Mouse (Mus musculus) lung, postnatal 0 days (tissue): Measurements from ENCODE around the gene Psenen. TPM values are rescaled to one million over a fixed set of nuclear protein-coding genes. Genes with fewer than 3 reads are reported as not detected.

ENCODE experiments used
- ATAC-seq: fragments of 200-750 bp; cut with Nextera tagmentation; 2 replicates; pipeline ENCODE4 v1.8.0; 2017; ENCODE audit warnings: moderate library complexity
- DNase-seq: peaks from one replicate; pipeline ENCODE4 v3.0.0-alpha.2; 2016; ENCODE audit warnings: low spot score
- H3K27ac ChIP-seq: fragments of 300-500 bp; sonication (generic); 2 replicates; pipeline ENCODE4 v1.5.1; 2014; ENCODE audit warnings: antibody characterized with exemption, mild to moderate bottlenecking, low read length, mixed read lengths
- H3K27me3 ChIP-seq: fragments of 300-500 bp; sonication (generic); replicated peaks from 2 replicates; pipeline ENCODE4 v1.6.1; 2014; ENCODE audit warnings: low read length, mixed read lengths; ENCODE audit not compliant: insufficient read depth
- H3K36me3 ChIP-seq: fragments of 300-500 bp; sonication (generic); 2 replicates; pipeline ENCODE4 v1.6.1; 2014; ENCODE audit warnings: low read length, mixed read lengths; ENCODE audit not compliant: insufficient read depth
- H3K4me1 ChIP-seq: fragments of 300-500 bp; sonication (generic); 2 replicates; pipeline ENCODE4 v1.6.1; 2014; ENCODE audit warnings: antibody characterized with exemption, low read depth, low read length, mixed read lengths; ENCODE audit not compliant: insufficient read depth
- H3K4me2 ChIP-seq: fragments of 300-500 bp; sonication (generic); replicated peaks from 2 replicates; pipeline ENCODE4 v1.6.1; 2014; ENCODE audit warnings: low read depth, mild to moderate bottlenecking, low read length, moderate library complexity, mixed read lengths
- H3K4me3 ChIP-seq: fragments of 300-500 bp; sonication (generic); 2 replicates; pipeline ENCODE4 v1.5.1; 2014; ENCODE audit warnings: low read depth, low read length
- H3K9ac ChIP-seq: fragments of 300-500 bp; sonication (generic); replicated peaks from 2 replicates; pipeline ENCODE4 v1.6.1; 2014; ENCODE audit warnings: low read depth, mild to moderate bottlenecking
- H3K9me3 ChIP-seq: fragments of 300-500 bp; sonication (generic); 2 replicates; pipeline ENCODE4 v1.6.1; 2016; ENCODE audit warnings: low read length, mixed read lengths
- CTCF ChIP-seq: IDR thresholded peaks from 2 replicates; pipeline ENCODE4 v1.5.1; 2016; ENCODE audit warnings: antibody characterized with exemption, mild to moderate bottlenecking
- EP300 ChIP-seq: IDR thresholded peaks from 2 replicates; pipeline ENCODE4 v1.6.1; 2016; ENCODE audit warnings: antibody characterized with exemption, mild to moderate bottlenecking, control low read depth
- WGBS: fragments of 180-500 bp; shearing (Covaris S2); extraction: QIAGEN DNeasy Blood & Tissue Kit; methylation state at CpG from one replicate; pipeline ENCODE4 v1.1.7; 2014; 5-methylcytosine and 5-hydroxymethylcytosine counted together
- polyA plus RNA-seq: library from polyadenylated mRNA; unstranded; fragments of >200 nt; fragmentation: Nextera tagmentation; extraction: Ambion mirVana; gene quantifications from 2 replicates; pipeline ENCODE4 v1.2.1, GENCODE M21; 2015

The Psenen gene
- polyA plus RNA-seq, 1 experiment from 2014 or later: 184 TPM

DNA sequence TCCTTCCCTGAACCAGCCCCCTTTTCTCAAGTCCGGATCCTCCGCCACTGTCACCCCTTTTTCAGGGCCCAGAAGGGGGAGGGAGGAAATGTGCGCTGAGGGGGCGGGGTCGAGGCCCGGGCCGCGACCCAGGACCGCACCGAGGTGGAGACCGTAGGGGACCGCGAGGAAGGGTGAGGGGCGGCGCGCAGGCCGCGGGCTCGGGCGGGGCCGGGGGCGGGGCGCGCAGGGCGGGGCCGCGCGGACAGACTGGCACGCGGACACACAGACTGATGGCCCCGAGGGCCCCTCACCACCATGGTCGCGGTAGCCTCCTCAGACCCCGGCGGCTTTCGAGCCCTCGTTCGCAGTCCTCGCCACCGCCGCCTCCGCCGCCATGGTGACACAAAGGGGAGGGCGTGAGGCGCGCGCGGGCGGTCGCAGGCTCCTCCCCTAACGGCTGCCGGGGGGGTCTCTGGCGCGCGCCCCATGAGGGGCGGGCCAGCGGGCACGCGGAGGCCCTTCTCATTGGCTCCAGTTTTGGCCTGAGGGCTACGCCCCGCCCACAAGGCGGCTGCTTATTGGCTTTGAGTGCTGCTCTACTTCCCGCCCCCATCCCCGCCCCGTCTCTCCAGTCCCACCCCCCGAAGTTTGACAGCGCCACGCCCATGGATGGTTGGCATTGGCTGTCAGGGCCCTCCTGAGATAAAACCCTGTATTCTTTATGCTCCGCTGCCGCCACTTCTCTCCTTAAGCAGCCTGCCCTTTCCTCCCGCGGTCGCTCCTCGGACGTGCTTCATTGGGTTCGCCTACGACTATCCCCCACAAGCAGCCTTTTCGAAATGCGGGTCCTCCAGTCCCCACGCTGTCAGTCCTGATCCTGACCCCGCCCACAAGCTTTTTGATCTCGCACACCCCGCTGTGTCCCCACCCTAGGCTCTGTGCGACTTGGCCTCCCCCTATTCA is 28.5 kb downstream of the Psenen start, which contains the start of gene Arhgap33:
Gene Arhgap33 (minus strand): TSS at position 428 of the 945 bp plus-strand sequence.
- WGBS: 2% methylated on average over 29 of the region's 84 CpGs
- H3K4me3 ChIP-seq: peak within 1 kb of the TSS; percentile 74
- TF ChIP-seq CTCF: no peak
- no peak for TF ChIP-seq EP300
- no peaks in the 10 kb centered on the region for H3K9me3 ChIP-seq
- DNase-seq (peak; percentile 97), ATAC-seq (peak; percentile 99)
- no peaks in the 10 kb centered on the region for H3K27me3 ChIP-seq
- H3K36me3 ChIP-seq: peaks cover 7% of the 10 kb centered on the region; the same call in 1 of the 2 replicates
- H3K9ac ChIP-seq: no peak within 1 kb of the TSS
- H3K4me1 ChIP-seq: no peaks in the 10 kb centered on the region
- H3K4me2 ChIP-seq: peak within 1 kb of the TSS; percentile 98
- no peak within 1 kb of the TSS for H3K27ac ChIP-seq

DNA sequence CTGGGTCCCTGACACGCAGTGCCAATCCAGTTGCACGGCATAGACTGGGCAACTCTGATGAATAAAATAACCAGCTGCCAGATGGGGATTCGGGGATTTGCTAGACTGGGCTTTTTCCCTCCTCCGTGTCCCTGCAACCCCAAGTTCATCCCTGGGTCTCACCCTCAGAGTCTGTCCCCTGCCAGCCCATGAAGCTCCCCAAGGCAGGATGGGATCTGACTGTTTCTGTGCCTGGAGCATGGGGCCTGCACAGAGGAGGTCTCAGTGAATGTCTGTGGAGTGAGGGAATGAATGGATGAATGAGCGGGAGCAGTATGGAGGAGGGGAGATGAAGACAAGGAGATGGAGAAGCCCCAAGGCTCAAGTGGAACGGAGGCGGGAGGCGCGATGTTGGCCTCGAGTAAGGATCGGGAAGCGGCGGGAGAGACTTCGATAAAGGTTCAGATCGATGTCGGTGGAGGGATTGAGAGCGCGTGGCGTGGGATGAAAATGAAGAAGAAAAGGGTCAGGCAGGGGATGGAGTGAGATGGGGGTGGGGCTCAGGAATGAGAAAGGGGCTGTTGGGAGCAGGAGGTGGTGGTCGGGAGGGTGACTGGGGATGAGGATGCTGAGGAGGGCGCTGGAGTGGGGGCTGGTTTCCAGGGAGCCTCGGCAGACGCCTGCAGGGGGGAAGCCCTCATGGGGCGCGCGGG is 29.3 kb downstream of the Psenen start:
- H3K9ac ChIP-seq: no peak overlapping the region
- no peaks in the 10 kb centered on the region for H3K9me3 ChIP-seq
- H3K27me3 ChIP-seq: no peaks in the 10 kb centered on the region
- no peak for TF ChIP-seq CTCF
- TF ChIP-seq EP300: no peak
- H3K36me3 ChIP-seq: peaks cover 11% of the 10 kb centered on the region; the same call in 1 of the 2 replicates
- 10% methylated on average over 25 of the region's 26 CpGs for WGBS
- H3K4me2 ChIP-seq: peak overlapping the region; percentile 98
- no peaks in the 10 kb centered on the region for H3K4me1 ChIP-seq
- DNase-seq: no peak
- no peak overlapping the region for H3K27ac ChIP-seq
- ATAC-seq: no peak
- peak overlapping the region; percentile 74 for H3K4me3 ChIP-seq

DNA sequence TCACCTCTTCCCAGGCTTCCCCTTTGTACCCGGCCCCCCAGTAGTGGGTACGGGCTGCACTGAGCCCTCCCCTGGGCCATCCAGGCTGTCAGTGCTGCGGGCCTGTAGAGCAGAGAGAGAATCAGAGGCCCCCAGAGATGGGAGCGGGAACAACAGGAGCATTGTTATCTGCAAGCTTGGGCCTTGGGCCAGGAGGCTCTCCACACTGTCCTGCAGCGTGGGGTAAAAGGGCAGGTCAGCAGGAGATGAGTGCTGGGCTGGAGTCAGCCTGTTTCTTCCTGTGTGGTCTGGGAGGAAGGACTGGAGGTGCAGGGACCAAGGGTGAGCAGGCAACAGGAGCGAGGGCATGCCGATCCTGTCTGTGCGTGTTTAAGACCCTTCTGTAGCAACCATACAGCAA is 30.5 kb downstream of the Psenen start:
- TF ChIP-seq CTCF (no peak), EP300 (no peak)
- H3K9me3 ChIP-seq: no peaks in the 10 kb centered on the region
- H3K4me1 ChIP-seq: no peaks in the 10 kb centered on the region
- no peak overlapping the region for H3K4me3 ChIP-seq
- H3K36me3 ChIP-seq: peaks cover 11% of the 10 kb centered on the region; the same call in 1 of the 2 replicates
- H3K27me3 ChIP-seq: no peaks in the 10 kb centered on the region
- no peak overlapping the region for H3K27ac ChIP-seq
- H3K9ac ChIP-seq: no peak overlapping the region
- H3K4me2 ChIP-seq: no peak overlapping the region
- 27% methylated on average over 8 of the region's 8 CpGs for WGBS
- DNase-seq: peak; percentile 27
- no peak for ATAC-seq

DNA sequence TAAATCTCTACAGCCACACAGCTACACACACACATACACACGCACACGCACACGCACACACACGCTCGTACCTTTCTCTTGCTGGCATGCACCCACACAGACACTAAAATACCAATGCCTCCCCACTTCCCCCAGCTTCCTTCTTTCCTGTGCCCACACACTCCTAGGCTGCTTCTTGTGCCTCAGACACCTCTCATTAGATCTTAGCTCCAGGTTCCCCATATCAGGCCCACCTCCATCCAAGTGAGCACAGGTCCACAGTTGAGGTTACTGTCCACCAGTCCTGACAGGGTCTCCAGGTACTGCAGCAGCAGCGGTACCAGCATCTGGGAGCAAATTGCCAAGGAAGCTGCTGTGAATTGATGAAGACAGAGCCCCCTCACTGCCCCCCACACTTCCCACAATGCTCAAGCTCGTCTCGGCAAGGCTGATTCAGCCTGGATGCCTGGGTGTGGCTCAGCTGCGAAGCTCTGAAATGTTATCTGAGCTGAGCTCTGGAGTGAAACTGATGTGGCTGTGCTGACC is 32.1 kb downstream of the Psenen start:
- ATAC-seq: no peak
- WGBS: 83% methylated on average over 9 of the region's 9 CpGs
- H3K27me3 ChIP-seq: no peaks in the 10 kb centered on the region
- no peak overlapping the region for H3K27ac ChIP-seq
- no peaks in the 10 kb centered on the region for H3K9me3 ChIP-seq
- no peak for DNase-seq
- TF ChIP-seq CTCF: no peak
- no peak for TF ChIP-seq EP300
- H3K4me3 ChIP-seq: no peak overlapping the region
- H3K4me2 ChIP-seq: no peak overlapping the region
- peaks cover 3% of the 10 kb centered on the region; the same call in 1 of the 2 replicates for H3K4me1 ChIP-seq
- H3K36me3 ChIP-seq: peaks cover 11% of the 10 kb centered on the region; the same call in 1 of the 2 replicates
- no peak overlapping the region for H3K9ac ChIP-seq

DNA sequence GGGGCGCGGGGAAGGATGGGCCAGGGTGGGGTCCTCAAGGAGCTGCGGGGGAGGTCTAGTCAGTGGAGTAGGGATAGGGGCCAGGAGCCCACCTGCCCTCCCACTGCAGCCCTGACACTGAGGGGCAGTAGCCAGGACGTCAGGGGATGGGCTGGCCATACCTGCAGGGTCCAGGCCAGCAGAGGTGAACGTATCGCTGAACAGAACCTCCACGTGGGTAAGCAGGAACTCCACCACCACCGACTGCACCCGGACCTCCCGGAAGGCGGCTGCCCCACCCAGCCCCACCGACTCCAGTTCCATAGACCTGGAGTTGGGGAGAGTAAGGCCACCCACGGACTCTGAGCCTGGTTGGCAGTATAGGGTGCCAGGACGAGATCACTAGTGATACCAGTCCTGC is 36.4 kb downstream of the Psenen start:
- 85% methylated on average over 10 of the region's 14 CpGs for WGBS
- no peak overlapping the region for H3K27ac ChIP-seq
- no peak for ATAC-seq
- no peak overlapping the region for H3K4me3 ChIP-seq
- H3K9me3 ChIP-seq: no peaks in the 10 kb centered on the region
- TF ChIP-seq EP300: no peak
- no peak for TF ChIP-seq CTCF
- no peaks in the 10 kb centered on the region for H3K27me3 ChIP-seq
- peaks cover 11% of the 10 kb centered on the region; the same call in 1 of the 2 replicates for H3K36me3 ChIP-seq
- no peak for DNase-seq
- peaks cover 4% of the 10 kb centered on the region; the same call in 1 of the 2 replicates for H3K4me1 ChIP-seq
- no peak overlapping the region for H3K4me2 ChIP-seq
- no peak overlapping the region for H3K9ac ChIP-seq

DNA sequence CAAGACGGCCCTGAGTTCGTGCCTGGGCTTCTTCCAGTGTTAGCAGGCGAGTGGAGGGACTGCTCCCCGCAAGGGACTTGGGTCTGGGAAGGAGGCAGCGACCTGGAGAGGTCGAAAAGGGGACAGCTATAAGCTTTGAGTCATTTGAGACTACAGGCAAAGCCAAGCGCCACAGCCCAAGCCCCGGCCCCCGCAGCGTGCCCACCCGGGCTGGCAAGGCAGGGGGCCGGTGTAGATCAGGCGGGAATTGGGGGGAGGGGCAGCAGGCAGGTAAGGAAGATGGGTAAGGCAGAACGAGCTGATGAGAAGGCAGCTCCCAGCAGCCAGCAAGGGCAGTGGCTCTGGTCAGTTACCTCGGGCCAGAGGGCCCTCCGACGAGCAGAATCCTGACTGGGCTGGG is 37.0 kb downstream of the Psenen start:
- ATAC-seq (0 out of 2 replicates have a peak, but pooled peaks have one; percentile 6), DNase-seq (no peak)
- H3K9me3 ChIP-seq: no peaks in the 10 kb centered on the region
- 0 out of 2 replicates have a peak overlapping the region, but pooled peaks have one; percentile 3 for H3K4me3 ChIP-seq
- H3K4me2 ChIP-seq: peak overlapping the region; percentile 40
- H3K27ac ChIP-seq: peak overlapping the region; percentile 4; the same call in 1 of the 2 replicates
- TF ChIP-seq EP300: no peak
- no peak for TF ChIP-seq CTCF
- 39% methylated on average over 17 of the region's 17 CpGs for WGBS
- H3K36me3 ChIP-seq: peaks cover 11% of the 10 kb centered on the region; the same call in 1 of the 2 replicates
- H3K4me1 ChIP-seq: peaks cover 4% of the 10 kb centered on the region; the same call in 1 of the 2 replicates
- no peaks in the 10 kb centered on the region for H3K27me3 ChIP-seq
- H3K9ac ChIP-seq: no peak overlapping the region
